Mouse (Mus musculus): ENCODE results near the gene Ttc37. TPM values are rescaled to one million over a fixed set of nuclear protein-coding genes. Genes with fewer than 3 reads are reported as not detected.

The Ttc37 gene
- polyA plus RNA-seq, 1 experiment from 2014 or later = 10.7 TPM

- Histone ChIP-seq H3K27ac (no peak overlapping the region), H3K9me3 (no peaks in the 10 kb centered on the region), H3K36me3 (peaks cover 8% of the 10 kb centered on the region; the same call in 1 of the 2 replicates), H3K4me1 (replicated peaks) (peaks cover 6% of the 10 kb centered on the region), H3K4me3 (no peak overlapping the region), H3K27me3 (ENCODE audit: insufficient read depth, poor library complexity, severe bottlenecking) (no peaks in the 10 kb centered on the region)
- DNase-seq (ENCODE audit: low spot score) = no peak
- WGBS = 93% methylated on average over 2 of the region's 2 CpGs
Measured at GRCm38 (mm10) chr13:76101989-76102388, 3.5 kb downstream of the Ttc37 start.

DNA sequence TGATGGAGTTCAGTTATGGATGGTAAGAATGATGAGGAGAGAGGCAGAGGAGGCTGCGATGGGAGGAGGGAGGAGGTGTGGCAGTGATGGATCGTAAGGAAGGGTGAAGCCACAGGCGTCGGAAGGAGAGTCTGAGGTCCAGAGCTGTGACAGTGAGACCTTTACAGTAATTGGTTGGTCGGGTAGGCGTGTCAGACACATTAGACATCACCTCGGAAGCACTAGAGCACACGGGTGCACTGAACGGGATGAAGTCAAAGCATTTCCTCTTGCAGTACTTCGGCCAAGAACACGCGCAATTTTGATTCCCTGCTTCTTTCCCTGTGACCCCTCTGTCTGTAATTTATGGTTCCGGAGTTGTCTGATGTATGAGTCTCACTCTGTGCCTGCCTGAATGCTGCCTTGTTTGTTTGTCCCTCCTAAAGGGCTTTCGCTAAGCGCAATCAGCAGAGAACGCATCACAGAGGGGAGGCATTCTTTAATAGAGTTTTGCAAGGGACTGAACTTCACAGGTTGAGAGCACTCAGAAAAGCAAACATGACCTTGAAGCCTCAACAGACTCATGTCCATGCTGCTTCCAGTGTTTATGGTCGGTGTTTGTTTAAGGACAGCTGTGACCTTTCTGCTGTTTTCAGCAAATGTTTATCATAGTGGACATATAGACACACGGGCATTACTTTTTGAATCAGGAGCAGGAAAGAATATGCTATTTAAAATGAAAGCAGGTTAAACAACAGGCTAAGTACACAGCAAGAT, 10.7 kb downstream of the Ttc37 start:
- peaks cover 55% of the 10 kb centered on the region for H3K36me3 ChIP-seq
- no peak overlapping the region for H3K27ac ChIP-seq
- no peak overlapping the region for H3K4me3 ChIP-seq
- WGBS = 94% methylated on average over 18 of the region's 18 CpGs
- H3K4me1 ChIP-seq (replicated peaks) = no peaks in the 10 kb centered on the region
- H3K27me3 ChIP-seq (ENCODE audit: insufficient read depth, poor library complexity, severe bottlenecking) = no peaks in the 10 kb centered on the region
- no peaks in the 10 kb centered on the region for H3K9me3 ChIP-seq
- no peak for DNase-seq (ENCODE audit: low spot score)

- no peak overlapping the region for H3K4me3 ChIP-seq
- no peaks in the 10 kb centered on the region for H3K9me3 ChIP-seq
- peaks cover 78% of the 10 kb centered on the region for H3K36me3 ChIP-seq
- WGBS = 94% methylated on average over 4 of the region's 4 CpGs
- no peaks in the 10 kb centered on the region for H3K4me1 ChIP-seq (replicated peaks)
- DNase-seq (ENCODE audit: low spot score) = no peak
- no peaks in the 10 kb centered on the region for H3K27me3 ChIP-seq (ENCODE audit: insufficient read depth, poor library complexity, severe bottlenecking)
- no peak overlapping the region for H3K27ac ChIP-seq
Measured at GRCm38 (mm10) chr13:76128799-76129198, 30.3 kb downstream of the Ttc37 start.

- no peak overlapping the region for H3K27ac ChIP-seq
- H3K4me1 ChIP-seq (replicated peaks) = no peaks in the 10 kb centered on the region
- no peak overlapping the region for H3K4me3 ChIP-seq
- DNase-seq (ENCODE audit: low spot score) = no peak
- WGBS = 86% methylated on average over 4 of the region's 4 CpGs
- no peaks in the 10 kb centered on the region for H3K27me3 ChIP-seq (ENCODE audit: insufficient read depth, poor library complexity, severe bottlenecking)
- H3K9me3 ChIP-seq = no peaks in the 10 kb centered on the region
- peaks cover 69% of the 10 kb centered on the region for H3K36me3 ChIP-seq
Measured at GRCm38 (mm10) chr13:76132415-76132814, 33.9 kb downstream of the Ttc37 start.

DNA sequence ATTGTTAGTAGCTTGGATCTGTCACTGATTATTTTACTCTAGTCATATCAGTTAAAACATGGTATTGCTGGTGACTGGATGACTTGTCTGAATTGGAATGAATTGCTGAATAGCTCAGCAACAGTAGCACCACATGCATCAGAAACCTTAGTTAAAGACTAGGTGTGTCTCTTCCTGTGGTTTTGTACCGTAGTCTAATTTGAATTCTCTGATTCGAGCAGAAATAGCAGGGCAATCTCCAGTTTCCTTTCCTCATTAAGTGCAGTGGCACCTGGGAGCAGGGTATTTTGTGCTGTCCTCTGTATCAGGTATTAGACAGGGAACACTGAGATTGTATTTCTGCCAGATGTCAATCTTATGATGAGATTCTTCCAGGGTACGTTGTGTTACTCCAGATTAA, 40.3 kb downstream of the Ttc37 start:
- Histone ChIP-seq H3K27ac (no peak overlapping the region), H3K4me1 (replicated peaks) (no peaks in the 10 kb centered on the region), H3K4me3 (no peak overlapping the region), H3K9me3 (no peaks in the 10 kb centered on the region), H3K36me3 (peaks cover 72% of the 10 kb centered on the region), H3K27me3 (ENCODE audit: insufficient read depth, poor library complexity, severe bottlenecking) (no peaks in the 10 kb centered on the region)
- no peak for DNase-seq (ENCODE audit: low spot score)
- WGBS = 87% methylated on average over 3 of the region's 3 CpGs

DNA sequence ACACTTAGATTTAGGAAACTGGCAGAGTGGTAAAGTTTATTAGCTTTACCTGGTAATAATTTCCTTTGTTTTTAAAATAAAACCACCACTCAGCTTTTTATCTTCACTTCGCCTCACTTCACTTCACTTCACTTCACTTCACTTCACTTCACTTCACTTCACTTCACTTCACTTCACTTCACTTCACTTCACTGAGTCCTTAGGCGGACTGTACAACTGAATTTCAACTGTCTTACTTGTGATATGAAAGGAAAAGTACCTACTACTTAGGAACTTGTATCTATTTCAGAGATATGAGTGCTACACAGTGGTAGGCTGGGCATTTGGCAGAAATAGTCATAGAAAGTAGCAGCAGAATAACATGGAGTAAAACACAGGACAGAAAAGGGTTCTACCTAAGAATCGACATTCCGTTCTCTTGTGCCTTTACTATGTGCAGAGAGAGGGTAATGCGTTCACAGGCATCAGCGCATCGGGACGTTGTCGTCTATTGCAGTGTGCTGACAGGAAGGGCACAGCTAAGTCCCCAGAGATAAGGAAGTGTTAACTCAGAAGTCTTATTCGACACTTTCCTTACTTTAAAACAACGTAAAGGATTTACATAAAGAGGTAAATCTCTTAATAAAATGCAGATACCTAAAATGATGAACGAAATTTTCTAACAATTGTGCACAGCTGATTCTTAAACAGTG, 42.7 kb downstream of the Ttc37 start:
- no peaks in the 10 kb centered on the region for H3K4me1 ChIP-seq (replicated peaks)
- DNase-seq (ENCODE audit: low spot score) = no peak
- H3K4me3 ChIP-seq = no peak overlapping the region
- no peaks in the 10 kb centered on the region for H3K9me3 ChIP-seq
- peaks cover 61% of the 10 kb centered on the region for H3K36me3 ChIP-seq
- no peaks in the 10 kb centered on the region for H3K27me3 ChIP-seq (ENCODE audit: insufficient read depth, poor library complexity, severe bottlenecking)
- 91% methylated on average over 12 of the region's 12 CpGs for WGBS
- H3K27ac ChIP-seq = no peak overlapping the region

- 92% methylated on average over 5 of the region's 5 CpGs for WGBS
- no peaks in the 10 kb centered on the region for H3K27me3 ChIP-seq (ENCODE audit: insufficient read depth, poor library complexity, severe bottlenecking)
- H3K36me3 ChIP-seq = peaks cover 65% of the 10 kb centered on the region
- no peak for DNase-seq (ENCODE audit: low spot score)
- H3K9me3 ChIP-seq = no peaks in the 10 kb centered on the region
- no peaks in the 10 kb centered on the region for H3K4me1 ChIP-seq (replicated peaks)
- no peak overlapping the region for H3K27ac ChIP-seq
- H3K4me3 ChIP-seq = no peak overlapping the region
Measured at GRCm38 (mm10) chr13:76150483-76150882, 51.9 kb downstream of the Ttc37 start.

DNA sequence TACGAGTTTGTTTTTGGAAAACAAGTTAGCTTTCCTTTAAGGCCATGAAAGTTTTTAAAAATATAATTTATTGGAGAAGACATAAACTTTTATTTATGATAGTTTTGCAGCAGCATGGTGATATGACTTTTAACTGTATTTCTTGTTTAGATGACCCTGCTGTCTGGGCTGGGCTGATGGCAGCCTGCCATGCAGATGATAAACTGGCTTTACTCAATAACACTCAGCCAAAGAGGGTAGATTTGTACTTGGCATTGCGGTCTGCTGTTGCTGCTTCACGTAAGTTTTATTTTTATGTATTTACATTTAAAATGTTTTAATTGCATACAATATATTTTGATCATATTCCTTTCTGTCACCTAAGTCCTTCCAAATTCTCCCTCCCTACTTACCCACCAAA, 58.6 kb downstream of the Ttc37 start:
- peaks cover 79% of the 10 kb centered on the region for H3K36me3 ChIP-seq
- no peaks in the 10 kb centered on the region for H3K27me3 ChIP-seq (ENCODE audit: insufficient read depth, poor library complexity, severe bottlenecking)
- no peak overlapping the region for H3K4me3 ChIP-seq
- no peaks in the 10 kb centered on the region for H3K4me1 ChIP-seq (replicated peaks)
- DNase-seq (ENCODE audit: low spot score) = no peak
- H3K27ac ChIP-seq = no peak overlapping the region
- no peaks in the 10 kb centered on the region for H3K9me3 ChIP-seq
- WGBS = 95% methylated on average over 3 of the region's 3 CpGs

DNA sequence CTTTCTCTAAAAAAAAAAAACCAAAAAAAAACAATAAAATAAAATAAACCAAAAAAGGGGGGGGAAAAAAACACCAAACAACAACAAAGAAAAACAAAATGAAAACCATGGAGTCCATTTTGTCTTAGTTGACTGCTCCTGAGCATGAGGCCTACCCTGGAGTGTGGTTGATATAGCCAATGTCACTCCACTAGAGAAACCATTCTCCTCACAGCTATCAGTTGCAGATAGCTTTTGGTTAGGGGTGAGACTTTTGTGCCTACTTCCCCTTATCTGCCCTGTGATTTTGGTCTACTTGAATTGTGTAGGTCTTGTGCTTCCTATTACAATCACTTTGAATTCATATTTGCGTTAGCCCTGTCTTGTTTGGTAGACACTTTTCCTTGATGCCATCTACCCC, 59.0 kb downstream of the Ttc37 start:
- Histone ChIP-seq H3K9me3 (no peaks in the 10 kb centered on the region), H3K4me1 (replicated peaks) (no peaks in the 10 kb centered on the region), H3K27ac (no peak overlapping the region), H3K4me3 (no peak overlapping the region), H3K27me3 (ENCODE audit: insufficient read depth, poor library complexity, severe bottlenecking) (no peaks in the 10 kb centered on the region), H3K36me3 (peaks cover 81% of the 10 kb centered on the region)
- 96% methylated on average over 1 of the region's 1 CpGs for WGBS
- no peak for DNase-seq (ENCODE audit: low spot score)

GRCm38 (mm10) chr13:76160587-76160986, 62.1 kb downstream of the Ttc37 start:
- no peaks in the 10 kb centered on the region for H3K4me1 ChIP-seq (replicated peaks)
- no peak overlapping the region for H3K27ac ChIP-seq
- no peaks in the 10 kb centered on the region for H3K9me3 ChIP-seq
- DNase-seq (ENCODE audit: low spot score) = no peak
- 98% methylated on average over 2 of the region's 2 CpGs for WGBS
- peaks cover 82% of the 10 kb centered on the region for H3K36me3 ChIP-seq
- no peaks in the 10 kb centered on the region for H3K27me3 ChIP-seq (ENCODE audit: insufficient read depth, poor library complexity, severe bottlenecking)
- H3K4me3 ChIP-seq = no peak overlapping the region

GRCm38 (mm10) chr13:76174297-76174696, 75.8 kb downstream of the Ttc37 start:
- H3K36me3 ChIP-seq = peaks cover 42% of the 10 kb centered on the region
- H3K27ac ChIP-seq = no peak overlapping the region
- no peaks in the 10 kb centered on the region for H3K4me1 ChIP-seq (replicated peaks)
- 0 out of 2 replicates have a peak, but pooled peaks cover 6% of the 10 kb centered on the region for H3K9me3 ChIP-seq
- no peak overlapping the region for H3K4me3 ChIP-seq
- H3K27me3 ChIP-seq (ENCODE audit: insufficient read depth, poor library complexity, severe bottlenecking) = no peaks in the 10 kb centered on the region
- no peak for DNase-seq (ENCODE audit: low spot score)

- peaks cover 52% of the 10 kb centered on the region for H3K36me3 ChIP-seq
- 88% methylated on average over 5 of the region's 5 CpGs for WGBS
- no peaks in the 10 kb centered on the region for H3K27me3 ChIP-seq (ENCODE audit: insufficient read depth, poor library complexity, severe bottlenecking)
- H3K9me3 ChIP-seq = 0 out of 2 replicates have a peak, but pooled peaks cover 6% of the 10 kb centered on the region
- no peak overlapping the region for H3K4me3 ChIP-seq
- H3K27ac ChIP-seq = no peak overlapping the region
- DNase-seq (ENCODE audit: low spot score) = no peak
- no peaks in the 10 kb centered on the region for H3K4me1 ChIP-seq (replicated peaks)
Measured at GRCm38 (mm10) chr13:76178700-76179099, 80.2 kb downstream of the Ttc37 start.

DNA sequence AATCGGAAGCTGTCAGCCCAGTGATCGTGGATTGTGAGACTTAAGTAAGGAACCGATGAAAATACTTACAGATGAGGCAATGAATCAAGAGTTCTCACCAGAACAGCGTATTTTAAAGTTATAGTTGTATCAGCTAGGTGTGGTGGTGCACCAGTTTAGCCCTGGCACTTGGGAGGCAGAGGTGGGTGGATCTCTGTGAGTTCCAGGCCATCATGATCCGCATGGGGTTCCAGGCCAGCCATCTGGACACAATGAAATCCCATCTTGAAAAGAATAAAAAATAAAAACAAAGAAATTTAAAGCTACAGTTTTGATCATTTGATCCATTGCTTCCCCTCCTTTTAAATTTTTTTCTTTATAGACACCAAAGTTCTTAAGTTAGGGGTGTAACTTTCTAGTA, 89.1 kb downstream of the Ttc37 start:
- H3K27me3 ChIP-seq (ENCODE audit: insufficient read depth, poor library complexity, severe bottlenecking) = no peaks in the 10 kb centered on the region
- H3K36me3 ChIP-seq = peaks cover 44% of the 10 kb centered on the region
- no peak overlapping the region for H3K27ac ChIP-seq
- H3K9me3 ChIP-seq = no peaks in the 10 kb centered on the region
- WGBS = 95% methylated on average over 5 of the region's 5 CpGs
- H3K4me3 ChIP-seq = no peak overlapping the region
- no peak for DNase-seq (ENCODE audit: low spot score)
- H3K4me1 ChIP-seq (replicated peaks) = no peaks in the 10 kb centered on the region

Measured in hindbrain, embryonic 10.5 days (tissue).